ENCODE assay signal across 9 mouse cellular contexts in the genomic region with DNA sequence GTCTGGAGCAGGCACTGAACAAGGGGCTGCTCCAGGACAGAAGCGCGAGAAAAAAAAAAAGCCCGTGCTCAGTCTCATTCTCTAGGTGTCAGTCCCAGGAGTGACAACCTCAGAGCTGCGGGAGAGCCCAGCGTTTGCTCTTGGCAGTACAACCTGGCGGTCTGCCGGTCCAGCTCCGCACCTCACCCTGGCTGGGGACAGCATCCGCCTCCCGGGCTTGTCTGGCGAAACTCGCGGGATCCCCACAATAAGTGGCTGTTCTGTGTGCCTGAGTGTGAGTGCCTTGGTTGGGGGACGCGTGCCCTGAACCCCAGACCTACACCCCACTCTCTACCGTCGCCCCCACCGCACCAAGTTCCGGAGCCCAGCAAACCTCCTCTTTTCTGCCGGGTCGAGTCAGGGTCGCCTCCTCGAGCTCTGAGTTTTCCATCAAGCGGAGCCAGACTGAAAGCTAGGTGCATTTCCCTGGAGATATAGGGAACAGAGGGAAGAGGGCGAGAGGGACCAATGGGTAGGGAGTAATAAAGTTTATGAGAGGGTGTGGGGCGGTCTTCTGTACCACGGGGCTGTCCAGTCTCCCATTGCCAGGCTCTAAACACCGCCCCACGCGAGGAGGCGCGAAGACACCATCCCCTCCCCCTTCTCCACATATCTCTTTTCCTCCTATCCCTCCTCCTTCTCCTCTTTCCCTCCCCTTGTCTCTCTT. TPM values are rescaled to one million over a fixed set of nuclear protein-coding genes. Genes with fewer than 3 reads are reported as not detected.
DNase-seq lines count a peak whose midpoint lies in the region; ATAC-seq lines count a peak whose summit lies in the region.
"Had no signal": no experiment of that assay in that cellular context is flagged by ENCODE, and none has a peak within 500 bp of the region (broad histone marks: within the 10 kb centered on the region; RNA-seq: fewer than 3 reads in every experiment).

No protein-coding gene starts in this region.

- peak overlapping the region; percentile 54 for H3K4me3 ChIP-seq in heart, embryonic 12.5 days
- peak overlapping the region; percentile 42 for H3K4me3 ChIP-seq in forebrain, embryonic 15.5 days
- peak overlapping the region; percentile 43 for H3K4me3 ChIP-seq in liver, embryonic 16.5 days (ENCODE audit: low read depth, low read length)

- peaks cover 99% of the 10 kb centered on the region for H3K27me3 ChIP-seq in heart, embryonic 12.5 days (replicated peaks)
- peaks cover 98% of the 10 kb centered on the region for H3K27me3 ChIP-seq in forebrain, embryonic 15.5 days
- peaks cover 99% of the 10 kb centered on the region for H3K27me3 ChIP-seq in liver, embryonic 16.5 days (ENCODE audit: control insufficient read depth, insufficient read depth, low read depth, low read length)

- H3K9ac ChIP-seq in heart, embryonic 12.5 days, result no peak overlapping the region
- no peak overlapping the region for H3K9ac ChIP-seq in forebrain, embryonic 15.5 days (replicated peaks)
- no peak overlapping the region for H3K9ac ChIP-seq in liver, embryonic 16.5 days (ENCODE audit: low read depth, low read length)

- DNase-seq in heart, postnatal 14 days, result no peak
- no peak for DNase-seq in urinary bladder, postnatal 4 days (ENCODE audit: low spot score in 2 of 2)
- no peak for DNase-seq in right cerebral cortex, postnatal 4 days
- no peak for DNase-seq in adrenal gland, adult 18-20 months (ENCODE audit: low spot score in 2 of 2)

- H3K4me1 ChIP-seq in heart, embryonic 12.5 days (replicated peaks), result peaks cover 26% of the 10 kb centered on the region
- H3K4me1 ChIP-seq in forebrain, embryonic 15.5 days, result peaks cover 21% of the 10 kb centered on the region
- peaks cover 3% of the 10 kb centered on the region; the same call in 1 of the 2 replicates for H3K4me1 ChIP-seq in liver, embryonic 16.5 days (ENCODE audit: control insufficient read depth, low read depth, low read length)

- WGBS in heart, embryonic 12.5 days, result under 1% methylated on average over 32 of the region's 32 CpGs
- 1% methylated on average over 32 of the region's 32 CpGs for WGBS in forebrain, embryonic 15.5 days
- WGBS in liver, embryonic 16.5 days (ENCODE audit: insufficient replicate concordance), result 2% methylated on average over 32 of the region's 32 CpGs

- no peaks in the 10 kb centered on the region for H3K9me3 ChIP-seq in heart, embryonic 12.5 days (replicated peaks)
- no peaks in the 10 kb centered on the region for H3K9me3 ChIP-seq in forebrain, embryonic 15.5 days
- no peaks in the 10 kb centered on the region for H3K9me3 ChIP-seq in liver, embryonic 16.5 days (replicated peaks; ENCODE audit: control insufficient read depth, low read length)
- H3K9me3 ChIP-seq: G1E had no signal

- intact Hi-C loops in heart, postnatal 14 days (cut with DNase I), result no loop called here

- no peaks in the 10 kb centered on the region for H3K36me3 ChIP-seq in heart, embryonic 12.5 days
- no peaks in the 10 kb centered on the region for H3K36me3 ChIP-seq in forebrain, embryonic 15.5 days
- H3K36me3 ChIP-seq in liver, embryonic 16.5 days (ENCODE audit: control insufficient read depth, insufficient read depth), result no peaks in the 10 kb centered on the region
- H3K36me3 ChIP-seq: G1E had no signal

- H3K27ac ChIP-seq in heart, embryonic 12.5 days (ENCODE audit: poor library complexity, severe bottlenecking), result no peak overlapping the region
- H3K27ac ChIP-seq in forebrain, embryonic 15.5 days (replicated peaks), result no peak overlapping the region
- no peak overlapping the region for H3K27ac ChIP-seq in liver, embryonic 16.5 days (ENCODE audit: low read length)

- peak overlapping the region; percentile 93 for H3K4me2 ChIP-seq in heart, embryonic 12.5 days
- H3K4me2 ChIP-seq in forebrain, embryonic 15.5 days (replicated peaks), result peak overlapping the region; percentile 68
- peak overlapping the region; percentile 49 for H3K4me2 ChIP-seq in liver, embryonic 16.5 days (ENCODE audit: low read depth, low read length)

- no peak for ATAC-seq in heart, embryonic 12.5 days (ENCODE audit: insufficient number of reproducible peaks, low FRiP score)
- peak; percentile 22 for ATAC-seq in CD4-positive, CD25-positive, alpha-beta regulatory T cell, adult 4 months
- ATAC-seq in forebrain, embryonic 15.5 days (replicated peaks), result peak; percentile 65
- ATAC-seq in liver, embryonic 16.5 days (ENCODE audit: low read depth), result peak; percentile 19; the same call in 1 of the 2 replicates

RNA-seq across cellular contexts. Expression of gene Vax2, which starts 0.6 kb away (rescaled TPM):
- polyA plus RNA-seq in heart, embryonic 12.5 days (2016; fragmentation: Nextera tagmentation; extraction: Ambion mirVana), result 0.14 TPM in 1 of 2 replicates, not detected in the other
- total RNA-seq in heart, postnatal 14 days (2021), result not detected
- under 1 TPM in 1 of 2 experiments, not detected in 1; 0.43 TPM for polyA plus RNA-seq in CD4-positive, CD25-positive, alpha-beta regulatory T cell, adult 4 months (2017; shearing (Covaris generic))
- polyA plus RNA-seq in forebrain, embryonic 15.5 days (2015; fragmentation: Nextera tagmentation; extraction: Ambion mirVana), result 0.14 and 0.15 TPM in 2 replicates
- not detected in 2 replicates for polyA plus RNA-seq in liver, embryonic 16.5 days (2015; fragmentation: Nextera tagmentation; extraction: Ambion mirVana)
- total RNA-seq in adrenal gland, adult 18-20 months (2021), result not detected
- total RNA-seq: G1E had no signal
- polyA plus RNA-seq: G1E had no signal

RNA-seq across cellular contexts. Expression of gene Atp6v1b1, which starts 32.3 kb away (rescaled TPM):
- polyA plus RNA-seq in heart, embryonic 12.5 days (2016; fragmentation: Nextera tagmentation; extraction: Ambion mirVana), result not detected in 2 replicates
- total RNA-seq in heart, postnatal 14 days (2021), result under 1 TPM in 1 of 2 experiments, not detected in 1; 0.60 TPM
- polyA plus RNA-seq in CD4-positive, CD25-positive, alpha-beta regulatory T cell, adult 4 months (2017; shearing (Covaris generic)), result not detected
- polyA plus RNA-seq in forebrain, embryonic 15.5 days (2015; fragmentation: Nextera tagmentation; extraction: Ambion mirVana), result 0.43 and 0.53 TPM in 2 replicates
- not detected in 2 replicates for polyA plus RNA-seq in liver, embryonic 16.5 days (2015; fragmentation: Nextera tagmentation; extraction: Ambion mirVana)
- total RNA-seq in adrenal gland, adult 18-20 months (2021), result not detected
- polyA plus RNA-seq: G1E had no signal

RNA-seq across cellular contexts. Expression of gene Cd207, which starts 32.9 kb away (rescaled TPM):
- polyA plus RNA-seq in heart, embryonic 12.5 days (2016; fragmentation: Nextera tagmentation; extraction: Ambion mirVana), result not detected in 2 replicates
- under 1 TPM; 0.37 to 0.76 TPM for total RNA-seq in heart, postnatal 14 days (2021)
- polyA plus RNA-seq in CD4-positive, CD25-positive, alpha-beta regulatory T cell, adult 4 months (2017; shearing (Covaris generic)), result not detected
- not detected in 2 replicates for polyA plus RNA-seq in forebrain, embryonic 15.5 days (2015; fragmentation: Nextera tagmentation; extraction: Ambion mirVana)
- polyA plus RNA-seq in liver, embryonic 16.5 days (2015; fragmentation: Nextera tagmentation; extraction: Ambion mirVana), result 1.3 and 1.4 TPM in 2 replicates
- under 1 TPM; 0.27 to 0.32 TPM for total RNA-seq in adrenal gland, adult 18-20 months (2021)
- total RNA-seq: G1E had no signal
- polyA plus RNA-seq: G1E had no signal

RNA-seq across cellular contexts. Expression of gene Ankrd53, which starts 51.9 kb away (rescaled TPM):
- polyA plus RNA-seq in heart, embryonic 12.5 days (2016; fragmentation: Nextera tagmentation; extraction: Ambion mirVana), result not detected in 2 replicates
- not detected for total RNA-seq in heart, postnatal 14 days (2021)
- not detected for polyA plus RNA-seq in CD4-positive, CD25-positive, alpha-beta regulatory T cell, adult 4 months (2017; shearing (Covaris generic))
- 0.19 and 0.24 TPM in 2 replicates for polyA plus RNA-seq in forebrain, embryonic 15.5 days (2015; fragmentation: Nextera tagmentation; extraction: Ambion mirVana)
- polyA plus RNA-seq in liver, embryonic 16.5 days (2015; fragmentation: Nextera tagmentation; extraction: Ambion mirVana), result not detected in 2 replicates
- under 1 TPM in 1 of 2 experiments, not detected in 1; 0.16 TPM for total RNA-seq in adrenal gland, adult 18-20 months (2021)
- total RNA-seq: G1E had no signal
- polyA plus RNA-seq: G1E had no signal

RNA-seq across cellular contexts. Expression of gene Clec4f, which starts 54.5 kb away (rescaled TPM):
- polyA plus RNA-seq in heart, embryonic 12.5 days (2016; fragmentation: Nextera tagmentation; extraction: Ambion mirVana), result 0.33 and 0.40 TPM in 2 replicates
- not detected for total RNA-seq in heart, postnatal 14 days (2021)
- polyA plus RNA-seq in CD4-positive, CD25-positive, alpha-beta regulatory T cell, adult 4 months (2017; shearing (Covaris generic)), result not detected
- not detected in 2 replicates for polyA plus RNA-seq in forebrain, embryonic 15.5 days (2015; fragmentation: Nextera tagmentation; extraction: Ambion mirVana)
- 17.8 and 20.6 TPM in 2 replicates for polyA plus RNA-seq in liver, embryonic 16.5 days (2015; fragmentation: Nextera tagmentation; extraction: Ambion mirVana)
- not detected for total RNA-seq in adrenal gland, adult 18-20 months (2021)
- polyA plus RNA-seq: G1E had no signal
